Mouse (Mus musculus): Measurements from ENCODE around the gene Cnr2.

DNA sequence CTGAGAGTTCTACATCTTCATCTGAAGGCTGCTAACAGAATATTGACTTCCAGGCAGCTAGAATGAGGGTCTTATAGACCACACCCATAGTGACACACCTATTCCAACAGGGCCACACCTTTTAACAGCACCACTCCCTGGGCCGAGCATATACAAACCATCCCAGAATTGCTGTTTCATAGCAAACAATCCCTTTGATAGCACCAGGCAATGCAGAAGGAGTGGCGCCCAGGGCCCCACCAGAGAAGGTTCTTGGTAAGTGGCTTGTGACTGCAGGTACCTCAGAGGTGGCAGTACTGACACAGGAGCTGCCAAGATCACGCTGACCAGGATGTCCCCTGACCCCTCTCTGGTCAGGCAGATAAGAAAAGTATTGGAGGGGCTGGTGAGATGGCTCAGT is 58.0 kb downstream of the Cnr2 start:
- TF ChIP-seq CTCF (IDR thresholded peaks at IDR 0.05 in 2 of 3, conservative IDR thresholded peaks at IDR 0.05 in 1 of 3; ENCODE audit: control insufficient read depth in 1 of 3, insufficient read depth in 1 of 3, low read depth in 2 of 3, low read length in 3 of 3, poor library complexity in 1 of 3, severe bottlenecking in 1 of 3): no peak
- TF ChIP-seq POLR2A (IDR thresholded peaks at IDR 0.05; ENCODE audit: control insufficient read depth in 1 of 2, insufficient read depth in 1 of 2, low read depth in 1 of 2, low read length in 2 of 2, poor library complexity in 1 of 2): no peak
- no peak for TF ChIP-seq GATA1 (IDR thresholded peaks at IDR 0.05; ENCODE audit: low read depth, low read length)
- no peak for TF ChIP-seq TAL1 (IDR thresholded peaks at IDR 0.05; ENCODE audit: low read length)
- TF ChIP-seq E2F4 (IDR thresholded peaks at IDR 0.05; ENCODE audit: borderline replicate concordance, low read depth, low read length): no peak
- no peak for TF ChIP-seq CHD1 (IDR thresholded peaks at IDR 0.05; ENCODE audit: low read depth, low read length)
- TF ChIP-seq JUND (IDR thresholded peaks at IDR 0.05; ENCODE audit: low read depth, low read length): no peak
- TF ChIP-seq MAX (IDR thresholded peaks at IDR 0.05; ENCODE audit: low read length): no peak
- TF ChIP-seq EP300 (IDR thresholded peaks at IDR 0.05; ENCODE audit: low read depth in 1 of 2, low read length in 2 of 2): no peak
